Mouse (Mus musculus): Measurements from ENCODE around the gene Pepd. TPM values are rescaled to one million over a fixed set of nuclear protein-coding genes. Genes with fewer than 3 reads are reported as not detected.

Gene Pepd
- 57.8 and 66.0 TPM in 2 replicates for polyA plus RNA-seq (2014; fragmentation: Nextera tagmentation; extraction: Ambion mirVana)

DNA sequence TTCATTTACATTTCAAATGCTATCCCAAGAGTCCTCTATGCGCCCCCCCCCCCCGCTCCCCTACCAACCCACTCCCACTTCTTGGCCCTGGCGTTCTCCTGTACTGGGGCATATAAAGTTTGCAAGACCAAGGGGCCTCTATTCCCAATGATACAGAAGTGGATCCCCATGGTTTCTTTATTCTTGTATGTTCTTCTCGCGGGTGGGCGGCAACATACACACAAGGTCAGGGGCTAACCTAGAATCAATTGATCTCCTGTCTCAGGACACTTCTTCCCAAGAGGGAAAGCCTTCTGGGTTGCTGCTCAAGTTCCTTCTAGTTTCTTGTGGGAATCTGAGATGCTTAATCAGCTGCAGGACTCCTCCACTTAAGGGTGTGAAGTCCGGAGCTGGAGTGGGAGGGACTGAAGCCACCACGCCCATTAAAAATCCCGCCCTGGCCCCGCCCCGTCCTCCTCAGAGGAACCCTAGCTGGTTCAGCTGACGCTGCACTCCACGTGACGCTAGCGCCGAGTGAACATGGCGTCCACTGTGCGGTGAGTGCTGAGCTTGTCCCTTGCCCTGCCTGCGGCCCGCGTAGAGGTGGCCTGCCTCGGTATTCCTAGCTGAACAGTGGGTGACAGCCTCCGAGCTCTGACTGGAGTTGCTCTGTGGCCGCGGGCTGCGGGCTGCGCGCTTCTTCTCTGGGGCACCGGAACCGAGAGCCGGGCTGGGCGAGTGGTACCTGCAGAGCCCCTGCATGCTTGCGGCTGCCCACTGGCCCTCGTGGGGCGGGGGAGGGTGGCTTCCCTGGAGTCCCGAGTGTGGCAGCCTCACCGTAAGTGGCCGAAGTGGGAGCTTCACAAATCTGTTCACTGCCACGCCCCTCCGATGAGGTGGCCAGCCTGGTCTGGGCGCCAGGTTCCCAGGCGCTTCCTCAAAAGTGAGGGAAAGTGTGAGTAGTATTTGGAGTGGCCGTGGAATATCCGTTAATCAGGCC is at the start of gene Pepd:
TSS of gene Pepd (plus strand) at position 461 of the 979 bp plus-strand sequence.
- WGBS = 7% methylated on average over 44 of the region's 44 CpGs
- peak; percentile 94 for DNase-seq (ENCODE audit: low spot score)
- Histone ChIP-seq H3K36me3 (ENCODE audit: control insufficient read depth, insufficient read depth, low read length) (no peaks in the 10 kb centered on the region), H3K4me2 (replicated peaks; ENCODE audit: low read depth, low read length) (peak within 1 kb of the TSS; percentile 88), H3K9me3 (ENCODE audit: control insufficient read depth, low read length) (no peaks in the 10 kb centered on the region), H3K4me3 (ENCODE audit: low read depth, low read length) (peak within 1 kb of the TSS; percentile 86), H3K9ac (ENCODE audit: low read depth, low read length) (peak within 1 kb of the TSS; percentile 78), H3K27ac (ENCODE audit: low read depth, low read length) (no peak within 1 kb of the TSS), H3K4me1 (replicated peaks; ENCODE audit: control insufficient read depth, insufficient read depth, low read length) (peaks cover 8% of the 10 kb centered on the region), H3K27me3 (ENCODE audit: control insufficient read depth, insufficient read depth, low read length) (no peaks in the 10 kb centered on the region)
- ATAC-seq (ENCODE audit: low FRiP score) = peak; percentile 91

DNA sequence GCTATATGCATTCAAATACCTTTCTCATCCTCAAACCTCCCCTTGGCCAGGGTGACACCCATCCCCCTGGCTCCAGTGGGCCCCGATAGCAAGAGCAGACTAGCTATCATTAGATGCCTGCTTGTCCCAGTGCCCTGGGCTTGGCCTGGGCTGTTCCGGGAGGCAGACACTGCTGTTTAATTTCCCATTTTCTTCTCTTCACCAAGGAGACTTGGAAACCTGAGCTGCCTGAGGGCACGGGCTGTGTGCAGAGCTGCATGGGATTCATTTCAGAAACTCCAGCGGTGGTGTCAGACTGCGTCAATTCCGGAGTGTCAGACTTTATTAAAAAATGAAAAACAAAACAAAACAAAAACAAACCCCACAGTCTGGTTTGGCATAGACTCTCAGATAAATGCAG is 44.9 kb upstream of the Pepd start:
- no peaks in the 10 kb centered on the region for H3K4me1 ChIP-seq (replicated peaks; ENCODE audit: control insufficient read depth, insufficient read depth, low read length)
- ATAC-seq (ENCODE audit: low FRiP score) (no peak), DNase-seq (ENCODE audit: low spot score) (no peak)
- no peaks in the 10 kb centered on the region for H3K27me3 ChIP-seq (ENCODE audit: control insufficient read depth, insufficient read depth, low read length)
- no peak overlapping the region for H3K4me3 ChIP-seq (ENCODE audit: low read depth, low read length)
- no peak overlapping the region for H3K9ac ChIP-seq (ENCODE audit: low read depth, low read length)
- WGBS = 61% methylated on average over 6 of the region's 6 CpGs
- no peaks in the 10 kb centered on the region for H3K36me3 ChIP-seq (ENCODE audit: control insufficient read depth, insufficient read depth, low read length)
- no peaks in the 10 kb centered on the region for H3K9me3 ChIP-seq (ENCODE audit: control insufficient read depth, low read length)
- H3K27ac ChIP-seq (ENCODE audit: low read depth, low read length) = no peak overlapping the region
- H3K4me2 ChIP-seq (replicated peaks; ENCODE audit: low read depth, low read length) = no peak overlapping the region

DNA sequence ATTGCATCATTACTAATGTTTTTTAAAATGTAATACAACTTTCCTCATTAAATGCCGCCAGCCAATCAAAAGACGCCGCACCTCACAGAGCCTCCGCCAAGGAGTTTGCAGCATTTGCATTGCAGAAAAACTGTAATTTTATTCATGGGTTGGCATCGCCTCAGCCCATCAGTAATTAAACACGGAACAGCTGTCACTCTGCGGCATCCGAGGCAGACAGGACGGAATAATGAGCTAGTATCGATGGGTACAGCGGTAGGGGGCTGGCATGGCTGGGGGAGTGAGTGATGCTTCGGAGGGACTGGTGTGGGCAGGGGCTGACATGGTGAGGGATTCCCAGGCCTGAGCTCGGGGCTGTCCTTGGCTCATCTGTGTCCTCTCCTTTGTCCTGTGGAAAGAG is 42.5 kb upstream of the Pepd start:
- no peak overlapping the region for H3K4me3 ChIP-seq (ENCODE audit: low read depth, low read length)
- DNase-seq (ENCODE audit: low spot score) (peak; percentile 27), ATAC-seq (ENCODE audit: low FRiP score) (peak; percentile 82)
- no peaks in the 10 kb centered on the region for H3K4me1 ChIP-seq (replicated peaks; ENCODE audit: control insufficient read depth, insufficient read depth, low read length)
- H3K27ac ChIP-seq (ENCODE audit: low read depth, low read length) = no peak overlapping the region
- H3K9me3 ChIP-seq (ENCODE audit: control insufficient read depth, low read length) = no peaks in the 10 kb centered on the region
- no peaks in the 10 kb centered on the region for H3K27me3 ChIP-seq (ENCODE audit: control insufficient read depth, insufficient read depth, low read length)
- H3K9ac ChIP-seq (ENCODE audit: low read depth, low read length) = no peak overlapping the region
- H3K36me3 ChIP-seq (ENCODE audit: control insufficient read depth, insufficient read depth, low read length) = no peaks in the 10 kb centered on the region
- 68% methylated on average over 13 of the region's 13 CpGs for WGBS
- no peak overlapping the region for H3K4me2 ChIP-seq (replicated peaks; ENCODE audit: low read depth, low read length)

DNA sequence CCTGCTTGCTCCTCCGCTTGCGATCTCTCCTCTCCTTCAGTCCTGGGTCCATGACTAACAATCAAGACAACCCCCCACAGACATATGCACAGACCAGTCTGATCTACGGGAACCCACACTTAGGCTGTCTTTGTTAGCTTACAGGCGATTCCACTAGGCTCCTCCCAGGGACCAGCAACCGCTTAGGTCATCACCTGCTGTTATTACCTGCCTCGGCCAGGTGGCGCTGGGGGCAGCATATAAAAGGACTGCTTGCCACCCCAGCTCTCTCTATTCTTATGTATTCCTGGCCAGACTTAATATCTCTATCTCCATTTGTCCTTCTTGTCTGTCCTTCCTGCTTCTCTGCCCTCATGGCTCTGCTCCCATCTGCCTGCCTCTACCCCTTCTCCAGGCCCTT is 35.4 kb upstream of the Pepd start:
- Histone ChIP-seq H3K4me3 (ENCODE audit: low read depth, low read length) (no peak overlapping the region), H3K9ac (ENCODE audit: low read depth, low read length) (no peak overlapping the region), H3K9me3 (ENCODE audit: control insufficient read depth, low read length) (no peaks in the 10 kb centered on the region), H3K4me2 (replicated peaks; ENCODE audit: low read depth, low read length) (no peak overlapping the region), H3K4me1 (replicated peaks; ENCODE audit: control insufficient read depth, insufficient read depth, low read length) (no peaks in the 10 kb centered on the region), H3K27me3 (ENCODE audit: control insufficient read depth, insufficient read depth, low read length) (no peaks in the 10 kb centered on the region), H3K27ac (ENCODE audit: low read depth, low read length) (no peak overlapping the region), H3K36me3 (ENCODE audit: control insufficient read depth, insufficient read depth, low read length) (no peaks in the 10 kb centered on the region)
- no peak for ATAC-seq (ENCODE audit: low FRiP score)
- WGBS = 70% methylated on average over 7 of the region's 7 CpGs
- no peak for DNase-seq (ENCODE audit: low spot score)

DNA sequence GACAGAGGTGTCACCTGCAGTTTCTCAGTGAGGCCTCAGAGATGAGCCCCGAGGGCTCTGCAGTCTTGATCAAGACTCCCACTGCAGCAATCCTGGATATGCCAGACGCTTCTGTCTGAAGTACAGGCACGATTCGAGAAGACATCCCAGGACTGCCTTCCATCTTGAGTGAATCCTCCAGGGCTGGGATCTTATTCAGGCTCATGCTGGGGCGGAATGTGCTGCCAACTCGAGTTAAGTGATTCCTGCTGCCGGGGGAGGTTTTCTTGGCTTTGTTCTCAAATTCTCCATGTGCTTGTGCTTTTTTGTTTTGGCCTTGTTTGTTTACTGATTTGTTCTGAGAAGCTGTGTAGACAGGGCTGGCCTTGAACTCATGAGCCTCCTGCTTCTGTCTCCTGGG is 34.4 kb upstream of the Pepd start:
- DNase-seq (ENCODE audit: low spot score) = no peak
- Histone ChIP-seq H3K9me3 (ENCODE audit: control insufficient read depth, low read length) (no peaks in the 10 kb centered on the region), H3K9ac (ENCODE audit: low read depth, low read length) (no peak overlapping the region), H3K4me2 (replicated peaks; ENCODE audit: low read depth, low read length) (no peak overlapping the region), H3K4me1 (replicated peaks; ENCODE audit: control insufficient read depth, insufficient read depth, low read length) (no peaks in the 10 kb centered on the region), H3K36me3 (ENCODE audit: control insufficient read depth, insufficient read depth, low read length) (no peaks in the 10 kb centered on the region), H3K27ac (ENCODE audit: low read depth, low read length) (no peak overlapping the region), H3K27me3 (ENCODE audit: control insufficient read depth, insufficient read depth, low read length) (no peaks in the 10 kb centered on the region), H3K4me3 (ENCODE audit: low read depth, low read length) (no peak overlapping the region)
- 69% methylated on average over 7 of the region's 7 CpGs for WGBS
- no peak for ATAC-seq (ENCODE audit: low FRiP score)

DNA sequence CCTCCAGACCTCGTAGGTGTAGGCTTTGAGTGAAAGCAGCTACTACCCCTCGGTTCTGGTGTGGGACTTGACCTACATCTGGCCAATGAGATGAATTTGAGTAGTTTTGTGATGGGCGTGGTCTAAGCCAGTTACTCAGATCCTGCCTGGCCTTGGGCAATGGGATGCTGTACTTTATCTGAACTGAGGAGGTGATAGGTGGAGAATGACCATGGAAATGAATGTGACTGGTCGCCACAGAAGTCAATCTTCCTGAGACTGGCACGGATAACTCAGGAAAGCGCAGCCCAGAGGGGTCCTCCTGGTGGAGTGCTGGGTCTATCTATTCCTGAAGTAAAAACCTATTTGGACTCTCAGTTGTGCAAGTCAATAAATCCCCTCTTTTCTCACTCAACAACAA is 23.7 kb upstream of the Pepd start:
- Histone ChIP-seq H3K4me1 (replicated peaks; ENCODE audit: control insufficient read depth, insufficient read depth, low read length) (no peaks in the 10 kb centered on the region), H3K9ac (ENCODE audit: low read depth, low read length) (no peak overlapping the region), H3K4me3 (ENCODE audit: low read depth, low read length) (no peak overlapping the region), H3K9me3 (ENCODE audit: control insufficient read depth, low read length) (no peaks in the 10 kb centered on the region), H3K4me2 (replicated peaks; ENCODE audit: low read depth, low read length) (no peak overlapping the region), H3K27me3 (ENCODE audit: control insufficient read depth, insufficient read depth, low read length) (no peaks in the 10 kb centered on the region), H3K27ac (ENCODE audit: low read depth, low read length) (no peak overlapping the region), H3K36me3 (ENCODE audit: control insufficient read depth, insufficient read depth, low read length) (no peaks in the 10 kb centered on the region)
- ATAC-seq (ENCODE audit: low FRiP score) (no peak), DNase-seq (ENCODE audit: low spot score) (no peak)
- 73% methylated on average over 6 of the region's 6 CpGs for WGBS

DNA sequence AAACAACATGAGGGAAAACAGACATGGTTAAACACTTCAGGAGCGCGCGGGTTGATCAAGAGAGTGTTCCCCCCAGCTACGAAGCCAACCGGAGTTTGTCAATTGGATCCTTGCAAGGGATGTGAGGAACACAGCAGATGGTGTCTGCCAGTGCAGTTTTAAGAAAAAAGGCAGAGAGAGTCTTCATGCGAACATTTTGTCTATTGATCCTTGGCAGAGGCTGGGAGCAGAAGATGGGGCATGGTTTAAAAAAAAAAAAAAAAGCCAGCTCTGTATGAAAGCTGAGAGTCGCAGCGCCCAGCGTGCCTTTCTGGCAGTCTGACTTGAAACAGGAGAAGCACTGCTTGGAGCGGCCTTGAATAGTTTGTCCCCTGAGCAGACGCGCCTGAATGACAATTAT is 23.3 kb upstream of the Pepd start:
- Histone ChIP-seq H3K9me3 (ENCODE audit: control insufficient read depth, low read length) (no peaks in the 10 kb centered on the region), H3K4me3 (ENCODE audit: low read depth, low read length) (no peak overlapping the region), H3K27ac (ENCODE audit: low read depth, low read length) (no peak overlapping the region), H3K4me1 (replicated peaks; ENCODE audit: control insufficient read depth, insufficient read depth, low read length) (no peaks in the 10 kb centered on the region), H3K27me3 (ENCODE audit: control insufficient read depth, insufficient read depth, low read length) (no peaks in the 10 kb centered on the region), H3K9ac (ENCODE audit: low read depth, low read length) (no peak overlapping the region), H3K36me3 (ENCODE audit: control insufficient read depth, insufficient read depth, low read length) (no peaks in the 10 kb centered on the region), H3K4me2 (replicated peaks; ENCODE audit: low read depth, low read length) (no peak overlapping the region)
- DNase-seq (ENCODE audit: low spot score) (no peak), ATAC-seq (ENCODE audit: low FRiP score) (no peak)
- 62% methylated on average over 12 of the region's 12 CpGs for WGBS

DNA sequence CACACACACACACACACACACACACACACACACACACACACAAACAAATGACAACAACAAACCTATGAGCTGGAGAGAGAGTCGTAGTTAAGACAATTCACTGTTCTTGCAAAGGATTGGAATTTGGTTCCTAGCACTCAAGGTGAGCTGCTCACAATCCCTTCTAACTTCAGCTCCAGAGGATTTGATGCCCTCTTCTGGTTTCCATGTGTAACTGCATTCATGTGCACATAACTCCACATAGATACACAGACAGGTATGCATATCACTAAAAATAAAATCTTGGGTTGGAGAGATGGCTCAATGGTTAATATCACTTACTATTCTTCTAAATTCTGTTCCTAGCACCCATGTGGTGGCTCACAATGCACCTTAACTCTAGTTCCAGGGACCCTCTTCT is 19.3 kb upstream of the Pepd start:
- ATAC-seq (ENCODE audit: low FRiP score) (no peak), DNase-seq (ENCODE audit: low spot score) (no peak)
- no peaks in the 10 kb centered on the region for H3K36me3 ChIP-seq (ENCODE audit: control insufficient read depth, insufficient read depth, low read length)
- no peaks in the 10 kb centered on the region for H3K9me3 ChIP-seq (ENCODE audit: control insufficient read depth, low read length)
- H3K4me1 ChIP-seq (replicated peaks; ENCODE audit: control insufficient read depth, insufficient read depth, low read length) = 0 out of 2 replicates have a peak, but pooled peaks cover 3% of the 10 kb centered on the region
- no peak overlapping the region for H3K4me3 ChIP-seq (ENCODE audit: low read depth, low read length)
- WGBS = 94% methylated on average over 1 of the region's 1 CpGs
- H3K9ac ChIP-seq (ENCODE audit: low read depth, low read length) = no peak overlapping the region
- H3K27ac ChIP-seq (ENCODE audit: low read depth, low read length) = no peak overlapping the region
- no peak overlapping the region for H3K4me2 ChIP-seq (replicated peaks; ENCODE audit: low read depth, low read length)
- H3K27me3 ChIP-seq (ENCODE audit: control insufficient read depth, insufficient read depth, low read length) = no peaks in the 10 kb centered on the region

DNA sequence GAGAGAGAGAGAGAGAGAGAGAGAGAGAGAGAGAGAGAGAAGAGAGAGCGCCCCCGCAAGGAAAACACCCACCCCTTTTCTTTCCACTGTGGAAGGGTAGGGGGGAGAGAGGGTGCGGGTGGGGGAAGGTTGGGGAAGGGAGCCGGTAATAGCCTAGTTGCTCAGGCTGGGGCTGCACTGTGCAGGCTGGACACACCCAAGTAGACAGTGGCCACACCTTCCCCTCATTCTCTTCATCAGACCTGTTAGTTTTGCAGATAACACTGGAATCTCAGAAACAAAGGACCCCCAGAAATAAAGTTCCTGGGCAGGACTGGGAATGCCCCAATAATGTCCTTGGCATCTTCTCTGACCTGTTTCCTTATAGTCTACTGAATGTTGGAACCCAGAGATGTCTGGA is 15.7 kb upstream of the Pepd start:
- Histone ChIP-seq H3K9ac (ENCODE audit: low read depth, low read length) (no peak overlapping the region), H3K27ac (ENCODE audit: low read depth, low read length) (no peak overlapping the region), H3K4me3 (ENCODE audit: low read depth, low read length) (no peak overlapping the region), H3K36me3 (ENCODE audit: control insufficient read depth, insufficient read depth, low read length) (no peaks in the 10 kb centered on the region), H3K9me3 (ENCODE audit: control insufficient read depth, low read length) (no peaks in the 10 kb centered on the region), H3K4me1 (replicated peaks; ENCODE audit: control insufficient read depth, insufficient read depth, low read length) (0 out of 2 replicates have a peak, but pooled peaks cover 3% of the 10 kb centered on the region), H3K4me2 (replicated peaks; ENCODE audit: low read depth, low read length) (no peak overlapping the region), H3K27me3 (ENCODE audit: control insufficient read depth, insufficient read depth, low read length) (no peaks in the 10 kb centered on the region)
- DNase-seq (ENCODE audit: low spot score) (no peak), ATAC-seq (ENCODE audit: low FRiP score) (no peak)
- WGBS = 86% methylated on average over 4 of the region's 4 CpGs
